Mouse (Mus musculus) bone marrow macrophage, adult 2 months (primary cell): ENCODE measurements around the gene Fbxo7. TPM values are rescaled to one million over a fixed set of nuclear protein-coding genes. Genes with fewer than 3 reads are reported as not detected.

Experiments used
- H3K27ac ChIP-seq: 2 replicates; pipeline ENCODE4 v1.5.1; 2012; ENCODE audit warnings: low read depth, low read length; ENCODE audit not compliant: insufficient read depth
- H3K4me1 ChIP-seq: 2 replicates; pipeline ENCODE4 v1.6.1; 2012; ENCODE audit warnings: low read length; ENCODE audit not compliant: control insufficient read depth, insufficient read depth
- H3K4me3 ChIP-seq: 2 replicates; pipeline ENCODE4 v1.5.1; 2012; ENCODE audit warnings: mild to moderate bottlenecking, low read length, moderate library complexity; ENCODE audit not compliant: insufficient read depth
- CTCF ChIP-seq: IDR thresholded peaks from 2 replicates; pipeline ENCODE4 v1.5.1; 2012; ENCODE audit warnings: low read depth, mild to moderate bottlenecking, low read length, moderate library complexity
- POLR2A ChIP-seq: IDR thresholded peaks from 2 replicates; pipeline ENCODE4 v1.6.1; 2012; ENCODE audit warnings: mild to moderate bottlenecking, low read depth, low read length, borderline replicate concordance
- polyA plus RNA-seq: library from polyadenylated mRNA; stranded (reverse); fragments of >200 nt; gene quantifications from 2 replicates; pipeline ENCODE4 v1.2.4, GENCODE M21; 2012; ENCODE audit not compliant: missing spikeins, insufficient read depth, insufficient read length

Gene Fbxo7
- polyA plus RNA-seq, 1 experiment, result 22.8 TPM

- H3K4me3 ChIP-seq, result no peak overlapping the region
- no peak overlapping the region for H3K27ac ChIP-seq
- peaks cover 5% of the 10 kb centered on the region; the same call in 1 of the 2 replicates for H3K4me1 ChIP-seq
- TF ChIP-seq CTCF, result no peak
- TF ChIP-seq POLR2A, result no peak
Observed at GRCm38 (mm10) chr10:86057712-86058111, 35.9 kb downstream of the Fbxo7 start.

DNA sequence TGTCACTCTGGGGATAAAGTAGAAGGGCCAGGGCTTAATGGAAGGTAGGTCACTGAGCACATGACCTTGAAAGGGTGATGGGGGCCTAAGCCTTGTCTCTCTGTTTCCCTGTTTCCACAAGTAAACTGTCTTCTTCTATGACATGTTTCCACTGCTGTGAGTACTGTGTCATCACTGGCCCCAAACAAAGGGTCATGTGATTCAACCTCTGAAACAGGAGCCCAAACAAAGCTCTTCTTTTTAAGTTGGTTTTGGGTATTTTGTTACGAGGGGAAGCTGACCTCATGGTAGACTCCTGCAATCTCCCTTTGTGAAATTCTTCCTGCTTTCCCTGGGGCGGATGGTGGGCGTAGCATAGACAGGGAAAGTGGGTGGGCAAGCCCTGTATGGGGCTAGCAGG is 38.5 kb downstream of the Fbxo7 start:
- Histone ChIP-seq H3K27ac (no peak overlapping the region), H3K4me1 (0 out of 2 replicates have a peak, but pooled peaks cover 7% of the 10 kb centered on the region), H3K4me3 (no peak overlapping the region)
- TF ChIP-seq CTCF, result no peak
- no peak for TF ChIP-seq POLR2A

DNA sequence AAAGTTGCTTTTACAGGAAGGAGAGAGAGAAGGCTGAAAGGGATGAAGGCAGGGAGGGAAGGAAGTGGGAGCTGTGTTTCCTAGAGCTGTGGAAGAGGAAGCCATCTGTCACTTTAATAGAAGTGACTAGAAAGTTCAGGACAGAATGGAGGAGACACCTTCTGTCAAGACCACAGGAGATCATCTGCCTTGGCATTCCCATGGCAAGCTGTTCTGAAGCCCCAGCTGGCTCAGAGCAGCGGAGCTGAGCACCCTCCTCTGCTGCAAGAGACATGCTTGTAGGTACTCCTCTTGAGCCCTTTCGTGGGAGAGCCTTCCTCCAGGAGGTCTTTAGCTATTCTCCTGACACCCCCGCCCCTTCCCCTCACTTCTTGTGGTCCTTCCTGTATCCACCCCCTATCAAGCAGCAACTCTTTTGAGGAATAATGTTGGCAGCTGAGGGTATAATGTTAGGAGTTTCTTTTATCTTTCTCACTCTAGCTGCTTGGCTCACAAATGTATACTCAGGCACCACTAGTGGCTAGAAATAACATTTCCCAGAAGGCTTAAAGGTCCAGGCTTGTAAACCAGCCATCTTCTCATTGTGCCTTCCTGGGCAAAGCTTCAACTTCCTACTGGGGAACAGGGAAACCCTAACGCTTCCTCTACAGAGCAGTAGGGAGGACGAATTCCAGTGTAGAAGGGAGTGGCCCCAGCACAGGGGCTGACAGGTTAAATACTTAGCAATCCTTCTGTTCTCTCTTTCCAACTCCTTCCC is 40.7 kb downstream of the Fbxo7 start:
- Histone ChIP-seq H3K4me1 (0 out of 2 replicates have a peak, but pooled peaks cover 7% of the 10 kb centered on the region), H3K4me3 (no peak overlapping the region), H3K27ac (no peak overlapping the region)
- no peak for TF ChIP-seq POLR2A
- TF ChIP-seq CTCF, result no peak

DNA sequence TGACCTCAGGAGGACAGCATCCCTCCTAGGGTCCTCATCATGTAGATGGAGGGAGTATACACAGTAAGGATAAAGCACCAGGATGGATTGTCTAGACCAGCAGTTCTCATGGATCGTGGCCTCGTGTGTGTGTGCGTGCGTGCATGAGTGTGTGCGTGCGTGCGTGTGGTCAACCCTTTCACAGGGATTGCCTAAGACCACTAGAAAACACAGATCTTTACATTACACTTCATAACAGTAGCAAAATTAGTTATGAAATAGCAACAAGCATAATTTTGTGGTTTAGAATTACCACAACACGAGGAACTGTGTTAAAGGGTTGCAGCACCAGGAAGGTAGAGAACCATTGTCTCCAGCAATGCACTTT is 41.2 kb downstream of the Fbxo7 start:
- TF ChIP-seq POLR2A, result no peak
- TF ChIP-seq CTCF, result no peak
- Histone ChIP-seq H3K4me1 (0 out of 2 replicates have a peak, but pooled peaks cover 7% of the 10 kb centered on the region), H3K4me3 (no peak overlapping the region)

DNA sequence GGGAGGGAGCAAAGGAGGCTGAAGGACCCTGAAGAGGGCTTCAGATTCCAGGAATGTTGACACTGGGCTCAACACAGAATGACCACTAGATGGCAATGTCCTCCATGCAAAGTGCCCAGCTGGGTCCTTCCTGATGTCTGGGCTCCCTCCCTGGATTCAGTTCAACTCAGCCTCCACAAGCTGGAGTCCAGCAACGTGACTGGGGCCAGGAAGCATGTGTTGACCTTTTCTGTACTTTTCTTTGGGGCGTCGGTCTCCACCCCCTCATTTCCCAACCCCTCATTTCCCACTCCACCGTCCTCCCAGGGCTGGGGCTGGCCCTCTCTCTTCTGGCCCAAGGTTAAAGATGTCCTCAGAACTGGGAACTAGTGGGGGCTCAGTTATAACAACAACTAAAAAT is 43.2 kb downstream of the Fbxo7 start:
- H3K4me1 ChIP-seq, result 0 out of 2 replicates have a peak, but pooled peaks cover 7% of the 10 kb centered on the region
- H3K27ac ChIP-seq, result no peak overlapping the region
- H3K4me3 ChIP-seq, result no peak overlapping the region
- peak; percentile 78 for TF ChIP-seq CTCF
- TF ChIP-seq POLR2A, result no peak

More for the DNA sequence above, 41.2 kb downstream of the Fbxo7 start:
- H3K27ac ChIP-seq, result no peak overlapping the region

DNA sequence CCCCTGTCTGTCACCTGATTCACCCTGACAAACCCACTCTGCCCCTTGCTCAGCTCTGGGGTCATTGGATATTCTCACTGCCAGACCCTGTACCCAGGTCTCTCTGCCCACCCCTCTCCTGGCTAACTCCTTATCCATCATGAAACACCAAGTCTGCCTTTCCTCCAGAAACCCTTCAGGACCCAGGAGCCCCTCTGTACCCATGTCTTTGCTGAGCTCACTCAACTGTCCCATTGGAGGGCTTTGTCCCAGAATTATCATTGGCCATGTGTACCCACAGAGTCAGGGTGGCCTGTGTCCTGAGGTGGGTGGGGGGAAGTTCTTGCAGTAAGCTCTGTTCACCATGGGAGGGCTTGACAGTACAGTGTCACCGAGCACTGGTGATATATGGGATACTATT is 43.9 kb downstream of the Fbxo7 start:
- Histone ChIP-seq H3K27ac (no peak overlapping the region), H3K4me3 (no peak overlapping the region), H3K4me1 (0 out of 2 replicates have a peak, but pooled peaks cover 3% of the 10 kb centered on the region)
- no peak for TF ChIP-seq POLR2A
- no peak for TF ChIP-seq CTCF

- no peak overlapping the region for H3K27ac ChIP-seq
- no peak for TF ChIP-seq CTCF
- no peak for TF ChIP-seq POLR2A
- no peak overlapping the region for H3K4me3 ChIP-seq
- H3K4me1 ChIP-seq, result 0 out of 2 replicates have a peak, but pooled peaks cover 3% of the 10 kb centered on the region
Observed at GRCm38 (mm10) chr10:86066651-86067050, 44.9 kb downstream of the Fbxo7 start.

DNA sequence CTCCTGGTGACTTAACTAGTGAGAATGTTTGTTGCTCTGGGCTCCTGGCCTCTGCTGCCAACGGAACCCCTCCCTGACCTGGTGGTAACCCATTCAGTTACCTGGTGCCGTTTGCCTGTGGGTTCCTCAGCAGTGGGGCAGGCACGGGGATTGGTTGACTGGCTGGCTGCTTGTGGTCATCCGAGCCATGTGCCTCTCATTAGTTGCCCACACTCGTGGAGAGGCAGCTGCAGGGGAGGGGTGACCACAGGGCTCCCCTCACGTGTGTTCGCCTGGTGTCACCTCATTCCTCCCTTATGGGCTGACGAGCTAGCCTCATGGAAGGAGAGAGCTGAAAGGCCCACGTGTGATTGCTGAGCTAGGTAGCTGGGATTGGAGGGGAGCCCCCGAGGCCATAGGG is 46.1 kb downstream of the Fbxo7 start:
- Histone ChIP-seq H3K4me3 (no peak overlapping the region), H3K4me1 (0 out of 2 replicates have a peak, but pooled peaks cover 1% of the 10 kb centered on the region), H3K27ac (no peak overlapping the region)
- TF ChIP-seq POLR2A, result no peak
- TF ChIP-seq CTCF, result no peak

DNA sequence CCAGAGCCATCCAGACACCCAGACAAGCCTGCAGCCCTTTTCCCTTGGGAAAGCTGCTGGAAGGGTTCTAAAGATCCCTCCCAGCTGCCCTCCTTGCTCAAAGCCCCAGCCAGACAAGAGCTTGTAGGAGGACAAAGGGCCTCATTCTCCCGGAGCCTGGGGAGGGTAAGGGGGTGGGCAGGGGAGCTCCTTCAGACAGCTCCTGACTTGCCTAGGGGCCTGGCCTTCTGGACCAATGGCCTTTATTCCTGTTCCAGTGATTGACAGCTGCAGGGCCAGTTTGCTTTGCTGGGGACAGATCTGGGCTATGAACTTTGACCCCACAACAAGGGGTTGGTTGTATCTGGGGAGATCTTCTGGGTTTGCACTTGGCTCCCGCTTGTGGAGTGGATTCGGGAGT is 47.6 kb downstream of the Fbxo7 start:
- no peaks in the 10 kb centered on the region for H3K4me1 ChIP-seq
- no peak overlapping the region for H3K4me3 ChIP-seq
- no peak overlapping the region for H3K27ac ChIP-seq
- TF ChIP-seq POLR2A (no peak), CTCF (no peak)

DNA sequence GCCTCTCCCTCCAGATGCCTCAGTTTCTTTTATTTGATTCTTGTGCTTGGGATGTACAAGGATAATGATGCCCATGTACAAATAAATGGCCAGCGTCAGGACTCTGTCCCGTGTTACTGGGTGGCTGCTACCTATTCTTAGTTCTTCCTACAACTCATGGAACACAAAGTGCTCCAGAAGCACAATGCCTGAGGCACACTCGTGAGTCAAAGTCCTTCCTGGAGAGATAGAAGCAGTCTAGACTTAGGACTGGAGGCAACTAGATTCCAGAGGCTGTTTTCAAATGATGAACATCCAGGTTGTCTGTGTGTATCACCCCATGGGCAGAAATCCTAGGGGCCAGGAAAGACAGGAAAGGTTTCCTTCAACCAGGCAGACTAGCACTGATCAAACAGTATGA is 49.0 kb downstream of the Fbxo7 start:
- H3K4me3 ChIP-seq, result no peak overlapping the region
- TF ChIP-seq POLR2A (no peak), CTCF (no peak)
- H3K27ac ChIP-seq, result no peak overlapping the region
- H3K4me1 ChIP-seq, result no peaks in the 10 kb centered on the region

DNA sequence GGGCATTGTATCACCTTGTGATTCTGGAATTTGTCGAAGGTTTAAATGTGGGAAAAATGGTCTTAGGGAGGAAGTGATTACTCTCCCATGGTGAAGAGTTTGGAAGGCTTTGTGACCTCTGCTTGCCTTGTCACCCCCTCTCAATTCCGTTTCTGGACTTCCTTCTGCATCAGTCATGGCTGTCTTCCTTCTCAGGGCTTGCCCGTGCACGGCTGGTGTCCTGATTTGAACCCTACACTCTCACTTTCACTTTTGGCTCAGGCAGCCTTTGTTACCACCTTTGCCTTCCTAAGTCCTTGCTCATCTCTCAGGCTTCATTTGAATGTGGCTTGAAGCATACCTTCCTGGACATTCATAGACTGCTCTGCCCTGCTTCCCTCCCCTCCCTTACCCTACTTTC is 52.4 kb downstream of the Fbxo7 start:
- Histone ChIP-seq H3K4me1 (no peaks in the 10 kb centered on the region), H3K27ac (no peak overlapping the region), H3K4me3 (no peak overlapping the region)
- TF ChIP-seq POLR2A (no peak), CTCF (no peak)
